Mouse (Mus musculus): Measurements from ENCODE around the gene St6galnac4. TPM values are rescaled to one million over a fixed set of nuclear protein-coding genes. Genes with fewer than 3 reads are reported as not detected.

St6galnac4 gene
- polyA plus RNA-seq, 1 experiment from 2014 or later: 40.6 TPM

- Histone ChIP-seq H3K36me3 (ENCODE audit: control insufficient read depth, insufficient read depth) (peaks cover 7% of the 10 kb centered on the region), H3K4me2 (ENCODE audit: low read depth, low read length) (peak overlapping the region; percentile 75), H3K9me3 (replicated peaks; ENCODE audit: control insufficient read depth, low read length) (no peaks in the 10 kb centered on the region), H3K27me3 (ENCODE audit: control insufficient read depth, insufficient read depth, low read length) (no peaks in the 10 kb centered on the region), H3K9ac (ENCODE audit: low read length) (peak overlapping the region; percentile 76), H3K4me1 (ENCODE audit: control insufficient read depth, insufficient read depth, low read length) (peaks cover 47% of the 10 kb centered on the region), H3K27ac (ENCODE audit: low read length) (peak overlapping the region; percentile 99), H3K4me3 (ENCODE audit: low read length) (peak overlapping the region; percentile 54)
- ATAC-seq (replicated peaks; ENCODE audit: extremely low read depth, insufficient read depth, low FRiP score): no peak
- 57% methylated on average over 20 of the region's 20 CpGs for WGBS
These were observed 40.6 kb downstream of the St6galnac4 start for GRCm38 (mm10) chr2:32627266-32628043.

GRCm38 (mm10) chr2:32628044-32628550 is 41.2 kb downstream of the St6galnac4 start:
- peak overlapping the region; percentile 76 for H3K9ac ChIP-seq (ENCODE audit: low read length)
- peak overlapping the region; percentile 75 for H3K4me2 ChIP-seq (ENCODE audit: low read depth, low read length)
- peak overlapping the region; percentile 54 for H3K4me3 ChIP-seq (ENCODE audit: low read length)
- H3K4me1 ChIP-seq (ENCODE audit: control insufficient read depth, insufficient read depth, low read length): peaks cover 47% of the 10 kb centered on the region
- 0 out of 2 replicates have a peak, but pooled peaks have one; percentile 1 for ATAC-seq (replicated peaks; ENCODE audit: extremely low read depth, insufficient read depth, low FRiP score)
- peaks cover 10% of the 10 kb centered on the region for H3K36me3 ChIP-seq (ENCODE audit: control insufficient read depth, insufficient read depth)
- H3K27ac ChIP-seq (ENCODE audit: low read length): peak overlapping the region; percentile 99
- no peaks in the 10 kb centered on the region for H3K9me3 ChIP-seq (replicated peaks; ENCODE audit: control insufficient read depth, low read length)
- H3K27me3 ChIP-seq (ENCODE audit: control insufficient read depth, insufficient read depth, low read length): no peaks in the 10 kb centered on the region
- 53% methylated on average over 4 of the region's 4 CpGs for WGBS

GRCm38 (mm10) chr2:32628729-32629128 is 41.8 kb downstream of the St6galnac4 start:
- Histone ChIP-seq H3K9ac (ENCODE audit: low read length) (peak overlapping the region; percentile 76), H3K4me3 (ENCODE audit: low read length) (peak overlapping the region; percentile 54), H3K27ac (ENCODE audit: low read length) (peak overlapping the region; percentile 99), H3K36me3 (ENCODE audit: control insufficient read depth, insufficient read depth) (peaks cover 14% of the 10 kb centered on the region), H3K4me1 (ENCODE audit: control insufficient read depth, insufficient read depth, low read length) (peaks cover 47% of the 10 kb centered on the region), H3K27me3 (ENCODE audit: control insufficient read depth, insufficient read depth, low read length) (no peaks in the 10 kb centered on the region), H3K9me3 (replicated peaks; ENCODE audit: control insufficient read depth, low read length) (no peaks in the 10 kb centered on the region), H3K4me2 (ENCODE audit: low read depth, low read length) (peak overlapping the region; percentile 75)
- peak; percentile 32 for ATAC-seq (replicated peaks; ENCODE audit: extremely low read depth, insufficient read depth, low FRiP score)
- WGBS: 19% methylated on average over 5 of the region's 5 CpGs

GRCm38 (mm10) chr2:32629276-32629976 is 42.5 kb downstream of the St6galnac4 start:
- no peaks in the 10 kb centered on the region for H3K27me3 ChIP-seq (ENCODE audit: control insufficient read depth, insufficient read depth, low read length)
- H3K9ac ChIP-seq (ENCODE audit: low read length): peak overlapping the region; percentile 59
- 59% methylated on average over 9 of the region's 9 CpGs for WGBS
- H3K4me3 ChIP-seq (ENCODE audit: low read length): peak overlapping the region; percentile 54
- H3K9me3 ChIP-seq (replicated peaks; ENCODE audit: control insufficient read depth, low read length): no peaks in the 10 kb centered on the region
- peak overlapping the region; percentile 75 for H3K4me2 ChIP-seq (ENCODE audit: low read depth, low read length)
- peaks cover 46% of the 10 kb centered on the region for H3K4me1 ChIP-seq (ENCODE audit: control insufficient read depth, insufficient read depth, low read length)
- H3K36me3 ChIP-seq (ENCODE audit: control insufficient read depth, insufficient read depth): peaks cover 16% of the 10 kb centered on the region
- no peak for ATAC-seq (replicated peaks; ENCODE audit: extremely low read depth, insufficient read depth, low FRiP score)
- H3K27ac ChIP-seq (ENCODE audit: low read length): peak overlapping the region; percentile 99

- H3K4me1 ChIP-seq (ENCODE audit: control insufficient read depth, insufficient read depth, low read length): peaks cover 40% of the 10 kb centered on the region
- no peaks in the 10 kb centered on the region for H3K27me3 ChIP-seq (ENCODE audit: control insufficient read depth, insufficient read depth, low read length)
- H3K9me3 ChIP-seq (replicated peaks; ENCODE audit: control insufficient read depth, low read length): no peaks in the 10 kb centered on the region
- no peak overlapping the region for H3K4me2 ChIP-seq (ENCODE audit: low read depth, low read length)
- no peak overlapping the region; the same call in 1 of the 2 replicates for H3K9ac ChIP-seq (ENCODE audit: low read length)
- WGBS: 80% methylated on average over 9 of the region's 9 CpGs
- no peak overlapping the region for H3K4me3 ChIP-seq (ENCODE audit: low read length)
- no peak for ATAC-seq (replicated peaks; ENCODE audit: extremely low read depth, insufficient read depth, low FRiP score)
- H3K36me3 ChIP-seq (ENCODE audit: control insufficient read depth, insufficient read depth): peaks cover 20% of the 10 kb centered on the region
- H3K27ac ChIP-seq (ENCODE audit: low read length): no peak overlapping the region
These were observed 43.1 kb downstream of the St6galnac4 start for GRCm38 (mm10) chr2:32630036-32630435.

- Histone ChIP-seq H3K4me1 (ENCODE audit: control insufficient read depth, insufficient read depth, low read length) (peaks cover 38% of the 10 kb centered on the region), H3K27ac (ENCODE audit: low read length) (no peak overlapping the region), H3K27me3 (ENCODE audit: control insufficient read depth, insufficient read depth, low read length) (no peaks in the 10 kb centered on the region), H3K9ac (ENCODE audit: low read length) (no peak overlapping the region), H3K36me3 (ENCODE audit: control insufficient read depth, insufficient read depth) (peaks cover 20% of the 10 kb centered on the region), H3K4me3 (ENCODE audit: low read length) (no peak overlapping the region), H3K4me2 (ENCODE audit: low read depth, low read length) (no peak overlapping the region), H3K9me3 (replicated peaks; ENCODE audit: control insufficient read depth, low read length) (no peaks in the 10 kb centered on the region)
- 86% methylated on average over 10 of the region's 10 CpGs for WGBS
- ATAC-seq (replicated peaks; ENCODE audit: extremely low read depth, insufficient read depth, low FRiP score): no peak
These were observed 44.2 kb downstream of the St6galnac4 start for GRCm38 (mm10) chr2:32631046-32631445.

- Histone ChIP-seq H3K27me3 (ENCODE audit: control insufficient read depth, insufficient read depth, low read length) (no peaks in the 10 kb centered on the region), H3K36me3 (ENCODE audit: control insufficient read depth, insufficient read depth) (peaks cover 20% of the 10 kb centered on the region), H3K9ac (ENCODE audit: low read length) (no peak overlapping the region), H3K4me2 (ENCODE audit: low read depth, low read length) (no peak overlapping the region), H3K9me3 (replicated peaks; ENCODE audit: control insufficient read depth, low read length) (no peaks in the 10 kb centered on the region), H3K4me1 (ENCODE audit: control insufficient read depth, insufficient read depth, low read length) (peaks cover 32% of the 10 kb centered on the region), H3K4me3 (ENCODE audit: low read length) (no peak overlapping the region), H3K27ac (ENCODE audit: low read length) (peak overlapping the region; percentile 5; the same call in 1 of the 2 replicates)
- ATAC-seq (replicated peaks; ENCODE audit: extremely low read depth, insufficient read depth, low FRiP score): peak; percentile 42
- WGBS: 38% methylated on average over 7 of the region's 7 CpGs
These were observed 45.0 kb downstream of the St6galnac4 start for GRCm38 (mm10) chr2:32631737-32632394.

GRCm38 (mm10) chr2:32633660-32634059 is 46.8 kb downstream of the St6galnac4 start:
- Histone ChIP-seq H3K9ac (ENCODE audit: low read length) (no peak overlapping the region), H3K9me3 (replicated peaks; ENCODE audit: control insufficient read depth, low read length) (no peaks in the 10 kb centered on the region), H3K27ac (ENCODE audit: low read length) (peak overlapping the region; percentile 34), H3K27me3 (ENCODE audit: control insufficient read depth, insufficient read depth, low read length) (no peaks in the 10 kb centered on the region), H3K4me3 (ENCODE audit: low read length) (no peak overlapping the region), H3K36me3 (ENCODE audit: control insufficient read depth, insufficient read depth) (peaks cover 20% of the 10 kb centered on the region), H3K4me1 (ENCODE audit: control insufficient read depth, insufficient read depth, low read length) (peaks cover 22% of the 10 kb centered on the region), H3K4me2 (ENCODE audit: low read depth, low read length) (no peak overlapping the region)
- ATAC-seq (replicated peaks; ENCODE audit: extremely low read depth, insufficient read depth, low FRiP score): no peak
- 59% methylated on average over 5 of the region's 5 CpGs for WGBS

Measured in heart, embryonic 16.5 days (tissue).